Mouse (Mus musculus) forebrain, embryonic 13.5 days (tissue): ENCODE results near the gene Slc26a6. TPM values are rescaled to one million over a fixed set of nuclear protein-coding genes. Genes with fewer than 3 reads are reported as not detected.

ENCODE experiments used
- ATAC-seq: fragments of 200-750 bp; cut with Nextera tagmentation; 2 replicates; pipeline ENCODE4 v1.8.0; 2017
- H3K27ac ChIP-seq: fragments of 300-500 bp; sonication (generic); 2 replicates; pipeline ENCODE4 v1.5.1; 2015; ENCODE audit warnings: inconsistent platforms, mild to moderate bottlenecking, moderate library complexity
- H3K27me3 ChIP-seq: fragments of 300-500 bp; sonication (generic); 2 replicates; pipeline ENCODE4 v1.6.1; 2015; ENCODE audit warnings: mild to moderate bottlenecking, inconsistent platforms
- H3K36me3 ChIP-seq: fragments of 300-500 bp; sonication (generic); 2 replicates; pipeline ENCODE4 v1.6.1; 2015; ENCODE audit warnings: mild to moderate bottlenecking, inconsistent platforms; ENCODE audit not compliant: poor library complexity, severe bottlenecking
- H3K4me1 ChIP-seq: fragments of 300-500 bp; sonication (generic); 2 replicates; pipeline ENCODE4 v1.6.1; 2015; ENCODE audit warnings: inconsistent platforms
- H3K4me2 ChIP-seq: fragments of 300-500 bp; sonication (generic); 2 replicates; pipeline ENCODE4 v1.6.1; 2015; ENCODE audit warnings: inconsistent platforms, mild to moderate bottlenecking, moderate library complexity
- H3K4me3 ChIP-seq: fragments of 300-500 bp; sonication (generic); 2 replicates; pipeline ENCODE4 v1.5.1; 2015; ENCODE audit warnings: mild to moderate bottlenecking, inconsistent platforms
- H3K9ac ChIP-seq: fragments of 300-500 bp; sonication (generic); 2 replicates; pipeline ENCODE4 v1.6.1; 2015; ENCODE audit warnings: mild to moderate bottlenecking, inconsistent platforms
- H3K9me3 ChIP-seq: fragments of 300-500 bp; sonication (generic); replicated peaks from 2 replicates; pipeline ENCODE4 v1.6.1; 2016; ENCODE audit warnings: inconsistent platforms
- WGBS: fragments of 180-500 bp; shearing (Covaris S2); methylation state at CpG from one replicate; pipeline ENCODE4 v1.1.7; 2015; 5-methylcytosine and 5-hydroxymethylcytosine counted together
- polyA plus RNA-seq: library from polyadenylated mRNA; unstranded; fragments of >200 nt; fragmentation: Nextera tagmentation; extraction: Ambion mirVana; gene quantifications from 2 replicates; pipeline ENCODE4 v1.2.1, GENCODE M21; 2015

Slc26a6 gene
- polyA plus RNA-seq, result 8.1 and 8.5 TPM in 2 replicates

DNA sequence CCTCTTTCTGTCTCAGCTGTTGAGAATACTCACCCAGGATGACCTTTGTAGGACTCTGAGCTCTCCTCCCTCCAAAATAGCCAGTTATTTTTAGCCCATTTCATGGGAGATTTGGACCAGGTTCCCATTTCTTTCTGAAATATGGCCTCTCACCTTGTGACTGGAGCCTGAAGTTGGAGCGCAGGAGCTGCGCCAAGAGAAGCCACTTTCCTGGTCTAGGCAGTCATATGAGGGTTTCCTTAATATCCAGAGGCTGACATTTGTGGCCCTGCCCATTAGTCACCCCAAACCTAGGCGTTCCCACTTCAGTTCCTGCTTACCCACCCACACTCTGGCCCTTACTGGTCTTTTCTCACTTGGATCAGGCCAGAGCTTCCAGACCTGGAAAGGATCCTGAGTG, at the start of gene Slc26a6:
TSS of gene Slc26a6 (plus strand) at position 308 of the 400 bp plus-strand sequence.
- Histone ChIP-seq H3K27ac (peak within 1 kb of the TSS; percentile 91), H3K4me2 (peak within 1 kb of the TSS; percentile 88), H3K27me3 (no peaks in the 10 kb centered on the region), H3K4me3 (peak within 1 kb of the TSS; percentile 69), H3K36me3 (peaks cover 50% of the 10 kb centered on the region), H3K4me1 (peaks cover 17% of the 10 kb centered on the region), H3K9me3 (no peaks in the 10 kb centered on the region), H3K9ac (peak within 1 kb of the TSS; percentile 76)
- WGBS, result 91% methylated on average over 3 of the region's 3 CpGs
- ATAC-seq, result no peak

DNA sequence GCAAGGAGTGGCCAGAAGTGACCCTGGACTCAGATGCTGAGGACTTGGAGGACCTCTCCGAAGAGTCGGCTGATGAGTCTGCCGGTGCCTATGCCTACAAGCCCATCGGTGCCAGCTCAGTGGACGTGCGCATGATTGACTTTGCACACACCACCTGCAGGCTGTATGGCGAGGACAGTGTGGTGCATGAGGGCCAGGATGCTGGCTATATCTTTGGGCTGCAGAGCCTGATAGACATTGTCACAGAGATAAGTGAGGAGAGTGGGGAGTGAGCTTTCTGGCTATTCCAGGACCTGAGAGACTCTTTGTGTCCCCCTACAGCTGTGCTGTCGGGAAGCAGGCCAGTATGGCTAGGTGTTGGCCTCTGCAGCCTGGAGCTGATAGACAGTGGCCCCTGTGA, 47.3 kb upstream of the Slc26a6 start:
- Histone ChIP-seq H3K9ac (no peak overlapping the region), H3K27ac (no peak overlapping the region), H3K27me3 (no peaks in the 10 kb centered on the region), H3K4me3 (no peak overlapping the region), H3K4me2 (no peak overlapping the region), H3K36me3 (peaks cover 70% of the 10 kb centered on the region), H3K4me1 (peaks cover 15% of the 10 kb centered on the region), H3K9me3 (no peaks in the 10 kb centered on the region)
- 92% methylated on average over 8 of the region's 8 CpGs for WGBS
- ATAC-seq, result no peak

DNA sequence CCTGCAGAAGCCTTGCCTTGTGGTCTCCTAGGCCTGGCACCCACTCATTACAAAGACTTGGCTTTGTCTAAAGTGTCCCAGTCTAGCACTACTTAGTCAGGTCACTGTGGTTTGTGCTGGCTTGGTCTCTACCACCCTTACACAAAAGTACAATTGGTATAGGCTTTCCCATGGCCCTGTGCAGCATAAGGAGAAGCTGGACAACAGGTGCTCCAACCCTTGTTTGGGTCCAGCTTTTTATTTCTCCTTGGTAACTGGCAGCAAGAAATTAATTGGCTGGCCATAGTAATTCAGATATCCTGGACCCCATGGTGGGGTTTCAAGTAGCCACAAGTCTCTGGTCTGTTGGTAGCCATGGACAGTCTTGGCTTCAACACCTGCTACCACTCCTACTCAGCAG, 46.7 kb upstream of the Slc26a6 start:
- H3K27ac ChIP-seq, result no peak overlapping the region
- H3K9me3 ChIP-seq, result no peaks in the 10 kb centered on the region
- no peak for ATAC-seq
- peaks cover 15% of the 10 kb centered on the region for H3K4me1 ChIP-seq
- no peak overlapping the region for H3K4me2 ChIP-seq
- no peak overlapping the region for H3K9ac ChIP-seq
- no peak overlapping the region for H3K4me3 ChIP-seq
- no peaks in the 10 kb centered on the region for H3K27me3 ChIP-seq
- H3K36me3 ChIP-seq, result peaks cover 70% of the 10 kb centered on the region

DNA sequence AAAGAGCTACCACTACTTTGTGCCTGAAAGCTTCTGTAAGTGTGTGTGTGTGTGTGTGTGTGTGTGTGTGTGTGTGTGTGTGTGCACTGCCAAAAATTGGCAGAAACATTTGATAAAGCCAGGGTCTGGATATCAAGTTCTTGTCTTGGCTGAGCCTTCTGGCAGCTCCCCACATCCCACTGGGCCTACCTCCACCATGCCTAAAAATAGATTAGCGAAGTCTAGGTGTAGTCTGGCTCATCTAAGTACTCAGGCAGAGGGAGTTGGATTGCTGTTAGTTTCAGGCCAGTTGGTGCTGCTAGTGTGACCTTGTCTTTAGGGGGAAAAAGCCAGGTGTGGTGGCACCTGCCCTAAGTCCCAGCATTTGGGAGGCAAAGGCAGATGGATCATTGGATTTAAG, 46.3 kb upstream of the Slc26a6 start:
- Histone ChIP-seq H3K4me1 (peaks cover 15% of the 10 kb centered on the region), H3K36me3 (peaks cover 70% of the 10 kb centered on the region), H3K4me2 (no peak overlapping the region), H3K9me3 (no peaks in the 10 kb centered on the region), H3K27ac (peak overlapping the region; percentile 12; the same call in 1 of the 2 replicates), H3K9ac (no peak overlapping the region), H3K27me3 (no peaks in the 10 kb centered on the region), H3K4me3 (no peak overlapping the region)
- no peak for ATAC-seq
- WGBS, result 88% methylated on average over 1 of the region's 1 CpGs

DNA sequence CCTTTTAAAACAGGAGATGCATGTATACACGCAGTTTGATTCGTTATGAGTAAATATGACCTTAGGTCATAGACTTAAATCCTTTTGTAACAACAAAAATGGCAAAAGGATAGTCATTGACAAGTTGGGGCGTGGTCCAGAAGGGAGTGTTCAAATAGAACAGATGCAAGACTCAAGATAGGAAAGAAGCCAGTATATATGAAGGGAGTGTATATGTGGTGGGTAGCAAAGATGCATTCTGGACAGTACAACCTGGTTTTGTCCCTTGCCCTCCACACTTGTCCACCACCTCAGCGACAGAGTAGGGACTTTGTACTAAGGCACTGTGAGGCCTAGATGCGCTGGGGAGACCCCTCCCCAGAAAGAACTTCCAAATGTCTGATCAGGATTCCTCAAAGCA, 45.4 kb upstream of the Slc26a6 start:
- H3K4me3 ChIP-seq, result 0 out of 2 replicates have a peak overlapping the region, but pooled peaks have one; percentile 74
- ATAC-seq, result 0 out of 2 replicates have a peak, but pooled peaks have one; percentile 17
- WGBS, result 70% methylated on average over 5 of the region's 5 CpGs
- H3K27ac ChIP-seq, result peak overlapping the region; percentile 41; the same call in 1 of the 2 replicates
- peaks cover 70% of the 10 kb centered on the region for H3K36me3 ChIP-seq
- H3K9ac ChIP-seq, result 0 out of 2 replicates have a peak overlapping the region, but pooled peaks have one; percentile 91
- H3K27me3 ChIP-seq, result no peaks in the 10 kb centered on the region
- peak overlapping the region; percentile 93; the same call in 1 of the 2 replicates for H3K4me2 ChIP-seq
- H3K4me1 ChIP-seq, result peaks cover 15% of the 10 kb centered on the region
- no peaks in the 10 kb centered on the region for H3K9me3 ChIP-seq

DNA sequence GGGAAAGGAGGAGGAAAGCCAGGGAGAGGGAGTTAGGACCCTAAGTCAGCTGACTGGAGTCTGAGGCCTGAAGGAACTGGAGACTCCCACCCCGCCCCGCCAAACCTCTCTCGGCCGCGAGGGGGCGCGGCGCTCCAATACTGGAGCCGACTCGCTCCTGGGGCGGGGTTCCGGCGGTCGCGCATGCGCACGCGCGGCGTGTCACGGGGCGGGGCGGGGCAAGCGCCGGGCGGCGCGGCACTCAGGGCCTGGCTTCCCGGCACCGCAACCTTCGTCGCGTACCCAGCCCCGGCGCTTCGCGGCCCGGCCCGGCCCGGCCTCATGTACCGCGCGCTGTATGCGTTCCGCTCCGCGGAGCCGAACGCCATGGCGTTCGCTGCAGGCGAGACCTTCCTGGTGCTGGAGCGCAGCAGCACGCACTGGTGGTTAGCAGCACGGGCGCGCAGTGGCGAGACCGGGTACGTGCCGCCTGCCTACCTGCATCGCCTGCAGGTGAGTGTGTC, 44.9 kb upstream of the Slc26a6 start, which contains the start of gene Nckipsd:
TSS of gene Nckipsd (plus strand) at position 206 of the 503 bp plus-strand sequence.
- WGBS, result under 1% methylated on average over 30 of the region's 62 CpGs
- peak within 1 kb of the TSS; percentile 41 for H3K27ac ChIP-seq
- peaks cover 72% of the 10 kb centered on the region for H3K36me3 ChIP-seq

DNA sequence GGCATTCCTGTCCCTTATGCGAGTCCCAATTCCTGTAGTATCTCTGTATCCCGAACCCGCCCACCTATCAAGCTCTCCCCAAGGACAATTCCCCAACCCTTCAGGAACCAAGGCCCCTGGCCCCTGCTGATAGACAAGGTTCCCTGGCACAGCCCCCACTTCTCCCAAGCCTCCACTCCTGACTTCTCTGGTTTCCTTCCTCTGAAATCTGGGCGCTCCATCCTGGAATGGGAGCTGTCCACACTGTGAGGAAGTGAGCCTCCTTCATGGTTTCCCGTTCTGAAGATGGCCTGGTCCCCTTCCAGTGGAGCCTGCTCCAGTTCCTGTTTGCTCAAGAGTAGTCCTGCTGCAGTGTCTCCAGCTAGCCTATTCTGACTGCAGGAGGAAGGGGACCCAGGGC, 43.9 kb upstream of the Slc26a6 start:
- 67% methylated on average over 5 of the region's 5 CpGs for WGBS
- Histone ChIP-seq H3K9me3 (no peaks in the 10 kb centered on the region), H3K9ac (peak overlapping the region; percentile 91), H3K4me2 (peak overlapping the region; percentile 93), H3K36me3 (peaks cover 72% of the 10 kb centered on the region), H3K4me3 (peak overlapping the region; percentile 74), H3K27me3 (no peaks in the 10 kb centered on the region), H3K27ac (no peak overlapping the region), H3K4me1 (peaks cover 15% of the 10 kb centered on the region)
- no peak for ATAC-seq

More for the DNA sequence above, 44.9 kb upstream of the Slc26a6 start, which contains the start of gene Nckipsd:
- H3K4me3 ChIP-seq, result peak within 1 kb of the TSS; percentile 74
- H3K9me3 ChIP-seq, result no peaks in the 10 kb centered on the region
- peak; percentile 82 for ATAC-seq
- H3K27me3 ChIP-seq, result no peaks in the 10 kb centered on the region
- peaks cover 15% of the 10 kb centered on the region for H3K4me1 ChIP-seq
- H3K9ac ChIP-seq, result peak within 1 kb of the TSS; percentile 91
- H3K4me2 ChIP-seq, result peak within 1 kb of the TSS; percentile 93

DNA sequence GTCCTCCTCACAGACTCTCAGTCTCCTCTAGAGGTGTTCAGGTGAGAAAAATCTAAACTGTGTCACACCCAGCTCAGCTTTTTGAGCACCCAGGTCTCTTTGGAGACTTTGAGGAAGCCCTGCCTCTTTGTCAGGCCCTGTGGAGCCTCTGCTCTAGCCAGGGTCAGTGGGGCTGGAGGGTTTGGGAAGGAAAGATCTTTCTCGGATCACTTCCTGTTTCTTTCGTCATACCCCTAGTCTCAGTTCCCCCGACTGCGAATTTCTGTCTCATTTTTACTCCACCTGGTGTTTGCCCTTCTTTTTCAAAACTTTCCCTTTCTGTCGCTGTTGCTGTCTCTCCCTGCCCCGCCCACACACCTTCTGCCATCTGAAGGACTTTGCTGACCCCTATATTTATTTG, 43.4 kb upstream of the Slc26a6 start:
- peak overlapping the region; percentile 34; the same call in 1 of the 2 replicates for H3K9ac ChIP-seq
- ATAC-seq, result no peak
- no peaks in the 10 kb centered on the region for H3K9me3 ChIP-seq
- H3K27ac ChIP-seq, result no peak overlapping the region
- WGBS, result 76% methylated on average over 6 of the region's 6 CpGs
- H3K36me3 ChIP-seq, result peaks cover 72% of the 10 kb centered on the region
- H3K4me1 ChIP-seq, result peaks cover 15% of the 10 kb centered on the region
- H3K4me3 ChIP-seq, result no peak overlapping the region
- no peaks in the 10 kb centered on the region for H3K27me3 ChIP-seq
- H3K4me2 ChIP-seq, result peak overlapping the region; percentile 93; the same call in 1 of the 2 replicates

DNA sequence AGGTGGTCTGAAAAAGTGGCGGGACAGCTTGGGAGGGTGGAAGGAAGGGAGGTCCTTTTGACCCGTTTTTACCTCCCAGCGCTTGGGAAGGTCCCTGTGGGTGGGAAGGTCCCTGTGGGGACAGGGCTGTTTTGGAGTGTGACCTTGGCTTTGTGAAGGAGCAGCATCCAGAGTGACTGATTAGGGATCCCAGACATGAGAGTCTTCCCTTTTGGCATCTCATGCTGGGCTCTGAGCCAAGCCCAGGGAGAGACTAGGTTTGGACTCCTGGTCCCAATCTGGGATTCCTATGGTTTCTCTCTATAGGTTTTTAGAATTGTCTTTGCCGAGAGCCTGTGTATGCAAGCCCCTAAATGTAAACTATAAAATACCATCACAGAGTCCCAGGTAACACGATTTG, 42.6 kb upstream of the Slc26a6 start:
- WGBS, result 87% methylated on average over 5 of the region's 5 CpGs
- H3K4me3 ChIP-seq, result no peak overlapping the region
- H3K36me3 ChIP-seq, result peaks cover 72% of the 10 kb centered on the region
- no peak overlapping the region for H3K9ac ChIP-seq
- no peak overlapping the region for H3K4me2 ChIP-seq
- no peak overlapping the region for H3K27ac ChIP-seq
- no peak for ATAC-seq
- no peaks in the 10 kb centered on the region for H3K27me3 ChIP-seq
- H3K4me1 ChIP-seq, result peaks cover 15% of the 10 kb centered on the region
- H3K9me3 ChIP-seq, result no peaks in the 10 kb centered on the region

DNA sequence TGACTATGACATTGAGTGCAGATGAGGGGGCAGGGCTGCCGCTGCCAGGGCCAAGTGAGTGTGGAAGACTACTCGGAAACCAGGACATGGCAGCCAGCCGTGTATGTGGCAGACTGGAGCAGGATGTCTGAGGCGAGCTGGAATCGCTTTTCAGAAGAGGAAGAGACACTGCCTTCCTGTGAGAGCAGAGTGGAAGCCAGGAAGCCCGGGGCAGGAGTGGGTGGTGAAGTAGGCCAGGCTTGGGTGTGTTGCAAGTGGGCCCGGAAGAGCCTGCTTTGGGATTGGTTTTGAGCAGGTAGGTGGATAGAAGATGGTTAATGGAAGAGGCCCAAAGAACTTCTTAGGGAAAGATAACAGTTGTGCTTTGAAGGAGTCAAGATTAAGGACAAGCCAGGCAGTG, 37.5 kb upstream of the Slc26a6 start:
- WGBS, result 85% methylated on average over 7 of the region's 7 CpGs
- Histone ChIP-seq H3K4me3 (no peak overlapping the region), H3K27ac (no peak overlapping the region), H3K36me3 (peaks cover 73% of the 10 kb centered on the region), H3K9ac (no peak overlapping the region), H3K27me3 (no peaks in the 10 kb centered on the region), H3K4me2 (no peak overlapping the region), H3K4me1 (no peaks in the 10 kb centered on the region), H3K9me3 (no peaks in the 10 kb centered on the region)
- ATAC-seq, result no peak

DNA sequence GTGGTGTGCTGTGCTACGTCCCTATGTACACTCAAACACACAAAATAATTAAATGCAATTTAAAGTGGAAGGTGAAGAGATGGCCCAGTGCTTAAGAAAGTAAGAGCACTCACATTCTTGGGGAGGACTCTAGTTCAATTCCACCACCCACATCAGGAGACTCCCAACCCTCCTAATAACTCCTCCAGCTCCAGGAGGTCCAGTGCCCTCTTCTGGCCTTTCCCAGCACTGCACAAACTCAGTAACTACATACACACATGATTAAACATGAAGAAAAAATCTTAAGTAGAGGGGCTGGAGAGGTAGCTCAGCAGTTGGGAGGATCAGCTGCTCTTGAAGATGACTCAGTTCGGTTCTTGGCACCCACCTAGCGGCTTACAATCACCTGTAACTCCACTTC, 33.6 kb upstream of the Slc26a6 start:
- Histone ChIP-seq H3K9me3 (no peaks in the 10 kb centered on the region), H3K27ac (no peak overlapping the region), H3K36me3 (peaks cover 35% of the 10 kb centered on the region), H3K27me3 (peaks cover 17% of the 10 kb centered on the region), H3K4me3 (no peak overlapping the region), H3K4me1 (peaks cover 7% of the 10 kb centered on the region), H3K9ac (no peak overlapping the region), H3K4me2 (no peak overlapping the region)
- 52% methylated on average over 3 of the region's 3 CpGs for WGBS
- no peak for ATAC-seq

DNA sequence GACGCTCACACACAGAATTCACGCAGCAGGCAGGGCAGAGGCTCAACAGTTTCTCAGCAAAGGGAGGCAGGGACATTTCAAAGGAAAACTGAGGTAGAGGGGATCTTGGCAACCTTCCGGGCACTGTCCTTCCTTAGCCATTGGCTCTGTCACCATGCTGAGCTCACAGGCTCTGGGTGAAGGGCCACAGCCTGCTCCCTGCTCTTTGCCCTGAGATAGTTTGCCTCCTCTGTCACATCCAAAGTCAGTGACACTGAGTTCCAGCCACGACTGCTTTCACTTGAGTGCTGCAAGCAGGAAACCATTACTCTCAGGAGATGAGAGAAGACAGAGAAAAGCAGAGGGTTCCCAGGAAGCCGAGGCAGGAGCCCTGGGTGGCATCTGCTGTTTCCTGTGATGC, 33.0 kb upstream of the Slc26a6 start:
- Histone ChIP-seq H3K4me2 (no peak overlapping the region), H3K27ac (no peak overlapping the region)
- 71% methylated on average over 5 of the region's 5 CpGs for WGBS

More for the DNA sequence above, 33.0 kb upstream of the Slc26a6 start:
- Histone ChIP-seq H3K4me1 (peaks cover 12% of the 10 kb centered on the region), H3K27me3 (peaks cover 17% of the 10 kb centered on the region), H3K4me3 (no peak overlapping the region), H3K9ac (no peak overlapping the region), H3K9me3 (no peaks in the 10 kb centered on the region), H3K36me3 (peaks cover 29% of the 10 kb centered on the region)
- ATAC-seq, result no peak
